Mouse (Mus musculus): ENCODE measurements around the gene Cdsn. TPM values are rescaled to one million over a fixed set of nuclear protein-coding genes. Genes with fewer than 3 reads are reported as not detected.

Cdsn gene
- polyA plus RNA-seq, 1 experiment: 0.13 TPM

- H3K27ac ChIP-seq (ENCODE audit: insufficient read depth, low read length): no peak overlapping the region
- no peak for DNase-seq (ENCODE audit: low read depth in 1 of 2, low spot score in 2 of 2)
- H3K36me3 ChIP-seq (ENCODE audit: control insufficient read depth, insufficient read depth, low read length): no peaks in the 10 kb centered on the region
- no peaks in the 10 kb centered on the region for H3K27me3 ChIP-seq (ENCODE audit: control insufficient read depth, insufficient read depth, low read length)
- no peaks in the 10 kb centered on the region; the same call in 1 of the 2 replicates for H3K4me1 ChIP-seq (ENCODE audit: control insufficient read depth, insufficient read depth, insufficient read length)
- WGBS: 56% methylated on average over 6 of the region's 6 CpGs
- no peak overlapping the region for H3K4me3 ChIP-seq (ENCODE audit: extremely low read depth, insufficient read depth, insufficient read length)
- no peak for TF ChIP-seq POLR2A (IDR thresholded peaks at IDR 0.05; ENCODE audit: low read depth, low read length)
- no peak for TF ChIP-seq CTCF (IDR thresholded peaks at IDR 0.05; ENCODE audit: extremely low read depth, insufficient read depth, insufficient read length, insufficient replicate concordance)
Measured at GRCm38 (mm10) chr17:35544001-35544400, 7.9 kb upstream of the Cdsn start.

- Histone ChIP-seq H3K36me3 (ENCODE audit: control insufficient read depth, insufficient read depth, low read length) (no peaks in the 10 kb centered on the region), H3K27ac (ENCODE audit: insufficient read depth, low read length) (no peak overlapping the region), H3K27me3 (ENCODE audit: control insufficient read depth, insufficient read depth, low read length) (no peaks in the 10 kb centered on the region), H3K4me1 (ENCODE audit: control insufficient read depth, insufficient read depth, insufficient read length) (no peaks in the 10 kb centered on the region; the same call in 1 of the 2 replicates), H3K4me3 (ENCODE audit: extremely low read depth, insufficient read depth, insufficient read length) (no peak overlapping the region)
- no peak for TF ChIP-seq POLR2A (IDR thresholded peaks at IDR 0.05; ENCODE audit: low read depth, low read length)
- TF ChIP-seq CTCF (IDR thresholded peaks at IDR 0.05; ENCODE audit: extremely low read depth, insufficient read depth, insufficient read length, insufficient replicate concordance): peak; percentile 48; the same call in 1 of the 2 replicates
- 37% methylated on average over 6 of the region's 6 CpGs for WGBS
- DNase-seq (ENCODE audit: low read depth in 1 of 2, low spot score in 2 of 2): peak in 1 of 2 experiments; percentile 37
Measured at GRCm38 (mm10) chr17:35544680-35545079, 7.2 kb upstream of the Cdsn start.

- DNase-seq (ENCODE audit: low read depth in 1 of 2, low spot score in 2 of 2): no peak
- no peaks in the 10 kb centered on the region; the same call in 1 of the 2 replicates for H3K4me1 ChIP-seq (ENCODE audit: control insufficient read depth, insufficient read depth, insufficient read length)
- no peaks in the 10 kb centered on the region for H3K27me3 ChIP-seq (ENCODE audit: control insufficient read depth, insufficient read depth, low read length)
- WGBS: 76% methylated on average over 2 of the region's 2 CpGs
- H3K27ac ChIP-seq (ENCODE audit: insufficient read depth, low read length): no peak overlapping the region
- TF ChIP-seq POLR2A (IDR thresholded peaks at IDR 0.05; ENCODE audit: low read depth, low read length) (no peak), CTCF (IDR thresholded peaks at IDR 0.05; ENCODE audit: extremely low read depth, insufficient read depth, insufficient read length, insufficient replicate concordance) (no peak)
- no peak overlapping the region for H3K4me3 ChIP-seq (ENCODE audit: extremely low read depth, insufficient read depth, insufficient read length)
- no peaks in the 10 kb centered on the region for H3K36me3 ChIP-seq (ENCODE audit: control insufficient read depth, insufficient read depth, low read length)
Measured at GRCm38 (mm10) chr17:35547465-35547864, 4.5 kb upstream of the Cdsn start.

- H3K4me3 ChIP-seq (ENCODE audit: extremely low read depth, insufficient read depth, insufficient read length): no peak overlapping the region
- TF ChIP-seq POLR2A (IDR thresholded peaks at IDR 0.05; ENCODE audit: low read depth, low read length) (no peak), CTCF (IDR thresholded peaks at IDR 0.05; ENCODE audit: extremely low read depth, insufficient read depth, insufficient read length, insufficient replicate concordance) (no peak)
- WGBS: 30% methylated on average over 5 of the region's 5 CpGs
- no peak overlapping the region for H3K27ac ChIP-seq (ENCODE audit: insufficient read depth, low read length)
- no peaks in the 10 kb centered on the region for H3K36me3 ChIP-seq (ENCODE audit: control insufficient read depth, insufficient read depth, low read length)
- H3K4me1 ChIP-seq (ENCODE audit: control insufficient read depth, insufficient read depth, insufficient read length): no peaks in the 10 kb centered on the region; the same call in 1 of the 2 replicates
- H3K27me3 ChIP-seq (ENCODE audit: control insufficient read depth, insufficient read depth, low read length): no peaks in the 10 kb centered on the region
- no peak for DNase-seq (ENCODE audit: low read depth in 1 of 2, low spot score in 2 of 2)
Measured at GRCm38 (mm10) chr17:35548636-35549035, 3.3 kb upstream of the Cdsn start.

GRCm38 (mm10) chr17:35549437-35550142 lies 2.3 kb upstream of the Cdsn start:
- no peak for TF ChIP-seq CTCF (IDR thresholded peaks at IDR 0.05; ENCODE audit: extremely low read depth, insufficient read depth, insufficient read length, insufficient replicate concordance)
- TF ChIP-seq POLR2A (IDR thresholded peaks at IDR 0.05; ENCODE audit: low read depth, low read length): no peak
- Histone ChIP-seq H3K27ac (ENCODE audit: insufficient read depth, low read length) (peak overlapping the region; percentile 53), H3K27me3 (ENCODE audit: control insufficient read depth, insufficient read depth, low read length) (no peaks in the 10 kb centered on the region), H3K36me3 (ENCODE audit: control insufficient read depth, insufficient read depth, low read length) (no peaks in the 10 kb centered on the region), H3K4me1 (ENCODE audit: control insufficient read depth, insufficient read depth, insufficient read length) (no peaks in the 10 kb centered on the region), H3K4me3 (ENCODE audit: extremely low read depth, insufficient read depth, insufficient read length) (no peak overlapping the region)
- DNase-seq (ENCODE audit: low read depth in 1 of 2, low spot score in 2 of 2): no peak
- WGBS: 60% methylated on average over 15 of the region's 15 CpGs

- Histone ChIP-seq H3K27me3 (ENCODE audit: control insufficient read depth, insufficient read depth, low read length) (no peaks in the 10 kb centered on the region), H3K4me3 (ENCODE audit: extremely low read depth, insufficient read depth, insufficient read length) (no peak overlapping the region), H3K27ac (ENCODE audit: insufficient read depth, low read length) (peak overlapping the region; percentile 53; the same call in 1 of the 2 replicates), H3K4me1 (ENCODE audit: control insufficient read depth, insufficient read depth, insufficient read length) (no peaks in the 10 kb centered on the region), H3K36me3 (ENCODE audit: control insufficient read depth, insufficient read depth, low read length) (no peaks in the 10 kb centered on the region)
- WGBS: 87% methylated on average over 4 of the region's 4 CpGs
- TF ChIP-seq POLR2A (IDR thresholded peaks at IDR 0.05; ENCODE audit: low read depth, low read length) (no peak), CTCF (IDR thresholded peaks at IDR 0.05; ENCODE audit: extremely low read depth, insufficient read depth, insufficient read length, insufficient replicate concordance) (no peak)
- DNase-seq (ENCODE audit: low read depth in 1 of 2, low spot score in 2 of 2): no peak
Measured at GRCm38 (mm10) chr17:35550143-35550494, 1.8 kb upstream of the Cdsn start.

GRCm38 (mm10) chr17:35550871-35551270 lies 1.1 kb upstream of the Cdsn start:
- 55% methylated on average over 8 of the region's 8 CpGs for WGBS
- TF ChIP-seq CTCF (IDR thresholded peaks at IDR 0.05; ENCODE audit: extremely low read depth, insufficient read depth, insufficient read length, insufficient replicate concordance) (no peak), POLR2A (IDR thresholded peaks at IDR 0.05; ENCODE audit: low read depth, low read length) (no peak)
- H3K27me3 ChIP-seq (ENCODE audit: control insufficient read depth, insufficient read depth, low read length): no peaks in the 10 kb centered on the region

More at GRCm38 (mm10) chr17:35550871-35551270, 1.1 kb upstream of the Cdsn start:
- DNase-seq (ENCODE audit: low read depth in 1 of 2, low spot score in 2 of 2): no peak
- Histone ChIP-seq H3K4me3 (ENCODE audit: extremely low read depth, insufficient read depth, insufficient read length) (no peak overlapping the region), H3K36me3 (ENCODE audit: control insufficient read depth, insufficient read depth, low read length) (no peaks in the 10 kb centered on the region), H3K27ac (ENCODE audit: insufficient read depth, low read length) (no peak overlapping the region), H3K4me1 (ENCODE audit: control insufficient read depth, insufficient read depth, insufficient read length) (no peaks in the 10 kb centered on the region)

Measured in spleen, adult 2 months (tissue).